ENCODE assay signal across 13 mouse cellular contexts in the genomic region with DNA sequence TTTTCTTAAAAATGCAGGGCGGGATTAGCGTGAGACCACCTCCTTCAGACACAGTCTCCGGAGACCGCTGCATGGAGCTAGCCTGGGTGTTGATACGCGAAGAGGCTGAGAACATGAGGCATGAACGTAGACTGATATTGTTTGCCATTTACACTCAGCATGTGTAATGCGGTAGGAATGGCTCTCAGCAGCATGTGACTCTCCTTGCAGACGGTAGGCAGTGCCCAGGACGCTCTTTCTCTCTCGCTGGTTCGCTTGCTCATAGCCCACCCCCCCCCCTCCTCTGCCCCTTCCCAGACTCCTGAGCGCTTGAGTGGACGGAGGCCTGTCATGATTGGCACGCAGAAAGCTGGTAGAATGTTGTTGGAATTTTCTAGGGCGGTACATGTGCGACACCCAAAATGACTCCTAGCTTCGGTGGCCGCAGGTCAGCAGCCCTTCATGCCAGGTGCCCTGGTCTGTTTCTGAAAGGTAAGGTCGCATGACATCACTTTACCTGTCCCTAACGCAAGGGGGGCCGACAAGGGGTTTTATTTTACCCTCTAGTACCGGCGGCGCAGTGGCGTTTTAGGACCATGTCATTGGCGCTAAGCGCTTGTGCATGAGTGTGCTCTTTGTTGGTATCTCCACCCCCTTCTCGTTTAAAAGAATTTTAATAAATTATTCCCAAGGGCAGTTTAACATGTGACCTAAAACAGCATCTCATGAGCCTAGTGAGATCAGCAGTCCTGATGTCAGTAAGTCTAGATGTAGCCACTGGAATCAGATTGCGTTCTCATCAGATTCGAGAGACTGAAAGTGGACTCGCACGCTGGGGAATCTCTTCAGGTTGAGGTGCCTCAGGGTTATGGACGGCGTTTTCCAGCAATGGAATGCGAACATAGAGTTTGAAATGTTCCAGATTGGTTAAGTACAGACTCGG.
DNase-seq lines count a peak whose midpoint lies in the region; ATAC-seq and TF ChIP-seq lines count a peak whose summit lies in the region.
"Had no signal": no experiment of that assay in that cellular context is flagged by ENCODE, and none has a peak within 500 bp of the region (broad histone marks: within the 10 kb centered on the region; RNA-seq: fewer than 3 reads in every experiment).

No protein-coding gene starts in this region.

- 80% methylated on average over 36 of the region's 37 CpGs for WGBS in lung, postnatal 0 days
- WGBS in kidney, adult 2 months: 59% methylated on average over 37 of the region's 37 CpGs

- H3K36me3 ChIP-seq in lung, postnatal 0 days (ENCODE audit: insufficient read depth, low read length): no peaks in the 10 kb centered on the region
- no peaks in the 10 kb centered on the region for H3K36me3 ChIP-seq in kidney, adult 2 months (ENCODE audit: control insufficient read depth, insufficient read depth, low read length)
- H3K36me3 ChIP-seq: forebrain, embryonic 10.5 days; midbrain, embryonic 10.5 days had no signal

- no peak for TF ChIP-seq CTCF in gastrocnemius, adult 2 months (IDR thresholded peaks at IDR 0.05)
- no peak for TF ChIP-seq CTCF in lung, postnatal 0 days (IDR thresholded peaks at IDR 0.05)
- TF ChIP-seq CTCF in kidney, adult 2 months (conservative IDR thresholded peaks at IDR 0.05; ENCODE audit: insufficient read depth, insufficient read length, low read depth, low read length): no peak

- H3K4me1 ChIP-seq in lung, postnatal 0 days (ENCODE audit: insufficient read depth, low read depth, low read length): no peaks in the 10 kb centered on the region
- no peaks in the 10 kb centered on the region for H3K4me1 ChIP-seq in kidney, adult 2 months (ENCODE audit: control insufficient read depth, insufficient read depth, low read length)
- H3K4me1 ChIP-seq: midbrain, embryonic 10.5 days had no signal

- TF ChIP-seq EP300 in lung, postnatal 0 days (IDR thresholded peaks at IDR 0.05): no peak

- no peaks in the 10 kb centered on the region for H3K9me3 ChIP-seq in lung, postnatal 0 days (ENCODE audit: low read length)
- H3K9me3 ChIP-seq: forebrain, embryonic 10.5 days; midbrain, embryonic 10.5 days had no signal

- peak overlapping the region; percentile 98 for H3K27ac ChIP-seq in gastrocnemius, adult 2 months
- no peak overlapping the region for H3K27ac ChIP-seq in lung, postnatal 0 days (ENCODE audit: low read length)
- H3K27ac ChIP-seq in kidney, adult 2 months (ENCODE audit: insufficient read depth, low read depth, low read length): peak overlapping the region; percentile 81
- H3K27ac ChIP-seq: forebrain, embryonic 10.5 days; midbrain, embryonic 10.5 days had no signal

- no peaks in the 10 kb centered on the region for H3K27me3 ChIP-seq in lung, postnatal 0 days (replicated peaks; ENCODE audit: insufficient read depth, low read length)
- H3K27me3 ChIP-seq in kidney, adult 2 months (replicated peaks; ENCODE audit: control insufficient read depth, insufficient read depth, low read length): no peaks in the 10 kb centered on the region

- H3K4me2 ChIP-seq in lung, postnatal 0 days (replicated peaks; ENCODE audit: low read depth, low read length): no peak overlapping the region

- peak; percentile 74 for DNase-seq in gastrocnemius, adult 2 months
- DNase-seq in gastrocnemius, postnatal 36 days: no peak
- peak; percentile 15 for DNase-seq in lung, postnatal 0 days (ENCODE audit: low spot score)
- DNase-seq in lung, postnatal 25 days (ENCODE audit: low spot score): no peak
- peak; percentile 47 for DNase-seq in kidney, adult 2 months
- no peak for DNase-seq in layer of hippocampus, adult 11-12 months (ENCODE audit: low spot score)
- DNase-seq: adrenal gland, adult 2 months; lung, adult 18-20 months; thymus, adult 18-20 months had no signal

- intact Hi-C loops in gastrocnemius, adult 2 months (cut with DNase I): loop anchor here (5.0 kb wide), 1 partner anchor 36 kb away; no protein-coding TSS in a partner anchor
- intact Hi-C loops in gastrocnemius, postnatal 36 days (cut with DNase I): no loop called here

- no peak overlapping the region for H3K9ac ChIP-seq in lung, postnatal 0 days (replicated peaks; ENCODE audit: low read depth)

- H3K4me3 ChIP-seq in gastrocnemius, adult 2 months: peak overlapping the region; percentile 75
- H3K4me3 ChIP-seq in lung, postnatal 0 days (ENCODE audit: low read depth, low read length): no peak overlapping the region
- peak overlapping the region; percentile 47 for H3K4me3 ChIP-seq in kidney, adult 2 months (ENCODE audit: insufficient read depth, low read depth, low read length)
- H3K4me3 ChIP-seq: forebrain, embryonic 10.5 days; midbrain, embryonic 10.5 days had no signal

- no peak for TF ChIP-seq POLR2A in kidney, adult 2 months (IDR thresholded peaks at IDR 0.05; ENCODE audit: low read depth, low read length)

- peak; percentile 68 for ATAC-seq in lung, postnatal 0 days
- no peak for ATAC-seq in erythroblast, adult 5-6 weeks (replicated peaks; ENCODE audit: low FRiP score, poor library complexity, severe bottlenecking)
- no peak for ATAC-seq in monocyte, adult 5-6 weeks (replicated peaks; ENCODE audit: insufficient number of reproducible peaks, low FRiP score, low TSS enrichment, poor library complexity, severe bottlenecking)

Comparison
In these comparisons a context has a peak if more than half of its experiments do, and no peak if none do; other contexts are left out.
1. DNase-seq: peak in gastrocnemius, adult 2 months (single experiment), lung, postnatal 0 days (single experiment) and kidney, adult 2 months (single experiment); none in gastrocnemius, postnatal 36 days (0 of 2), lung, postnatal 25 days (single experiment) and layer of hippocampus, adult 11-12 months (single experiment).